Mouse (Mus musculus) midbrain, postnatal 0 days (tissue): ENCODE results near the gene Evc. TPM values are rescaled to one million over a fixed set of nuclear protein-coding genes. Genes with fewer than 3 reads are reported as not detected.

Experiments
- ATAC-seq: fragments of 200-750 bp; cut with Nextera tagmentation; 2 replicates; pipeline ENCODE4 v1.8.0; 2017; ENCODE audit warnings: moderate number of reproducible peaks, mild to moderate bottlenecking, moderate TSS enrichment, moderate library complexity; ENCODE audit not compliant: low FRiP score
- DNase-seq: peaks from one replicate; pipeline ENCODE4 v3.0.0-alpha.2; 2015; ENCODE audit warnings: low spot score
- H3K27ac ChIP-seq: fragments of 300-500 bp; sonication (generic); 2 replicates; pipeline ENCODE4 v1.5.1; 2014; ENCODE audit warnings: low read depth, mild to moderate bottlenecking, low read length, mixed read lengths
- H3K27me3 ChIP-seq: fragments of 300-500 bp; sonication (generic); 2 replicates; pipeline ENCODE4 v1.6.1; 2014; ENCODE audit warnings: low read length, control low read depth, mixed read lengths; ENCODE audit not compliant: insufficient read depth
- H3K36me3 ChIP-seq: fragments of 300-500 bp; sonication (generic); 2 replicates; pipeline ENCODE4 v1.6.1; 2014; ENCODE audit warnings: low read length, control low read depth, mixed read lengths; ENCODE audit not compliant: insufficient read depth
- H3K4me1 ChIP-seq: fragments of 300-500 bp; sonication (generic); 2 replicates; pipeline ENCODE4 v1.6.1; 2014; ENCODE audit warnings: mild to moderate bottlenecking, control low read depth, antibody characterized with exemption, low read length, mixed read lengths; ENCODE audit not compliant: insufficient read depth
- H3K4me2 ChIP-seq: fragments of 300-500 bp; sonication (generic); 2 replicates; pipeline ENCODE4 v1.6.1; 2014; ENCODE audit warnings: low read depth, mild to moderate bottlenecking, low read length, mixed read lengths; ENCODE audit not compliant: poor library complexity, severe bottlenecking
- H3K4me3 ChIP-seq: fragments of 300-500 bp; sonication (generic); 2 replicates; pipeline ENCODE4 v1.5.1; 2014; ENCODE audit warnings: low read depth, mild to moderate bottlenecking, low read length, moderate library complexity
- H3K9ac ChIP-seq: fragments of 300-500 bp; sonication (generic); replicated peaks from 2 replicates; pipeline ENCODE4 v1.6.1; 2014; ENCODE audit warnings: mild to moderate bottlenecking, low read length, moderate library complexity, mixed read lengths; ENCODE audit not compliant: poor library complexity, severe bottlenecking
- H3K9me3 ChIP-seq: fragments of 300-500 bp; sonication (generic); 2 replicates; pipeline ENCODE4 v1.6.1; 2016; ENCODE audit warnings: low read length, control low read depth
- CTCF ChIP-seq: IDR thresholded peaks from 2 replicates; pipeline ENCODE4 v1.5.1; 2016; ENCODE audit warnings: antibody characterized with exemption, mild to moderate bottlenecking
- WGBS: fragments of 180-500 bp; shearing (Covaris S2); extraction: QIAGEN DNeasy Blood & Tissue Kit; methylation state at CpG from one replicate; pipeline ENCODE4 v1.1.7; 2014; 5-methylcytosine and 5-hydroxymethylcytosine counted together
- polyA plus RNA-seq: library from polyadenylated mRNA; unstranded; fragments of >200 nt; fragmentation: Nextera tagmentation; extraction: Ambion mirVana; gene quantifications from 2 replicates; pipeline ENCODE4 v1.2.1, GENCODE M21; 2015
- total RNA-seq: library from RNA; depleted of rRNA; stranded (reverse); fragments of >200 nt; gene quantifications from 2 replicates; pipeline ENCODE4 v1.2.3, GENCODE M21; 2014

The Evc gene
- total and polyA plus RNA-seq, 2 experiments from 2014 or later = 2.8 to 8.3 TPM

- Histone ChIP-seq H3K36me3 (no peaks in the 10 kb centered on the region), H3K27ac (no peak within 1 kb of the TSS), H3K9me3 (no peaks in the 10 kb centered on the region), H3K27me3 (peaks cover 9% of the 10 kb centered on the region; the same call in 1 of the 2 replicates), H3K9ac (peak within 1 kb of the TSS; percentile 26; the same call in 1 of the 2 replicates), H3K4me3 (peak within 1 kb of the TSS; percentile 44), H3K4me2 (peak within 1 kb of the TSS; percentile 88), H3K4me1 (0 out of 2 replicates have a peak, but pooled peaks cover 11% of the 10 kb centered on the region)
- WGBS = under 1% methylated on average over 27 of the region's 27 CpGs
- TF ChIP-seq CTCF = peak; percentile 55
- peak; percentile 66 for DNase-seq
- ATAC-seq = peak; percentile 55
These were observed 1.6 kb upstream of the Evc start, which contains the start of gene Evc2 for GRCm38 (mm10) chr5:37338288-37338687. Gene Evc2, plus strand, starts transcription at chr5:37338499.

GRCm38 (mm10) chr5:37337696-37338095 is 1.0 kb upstream of the Evc start:
- Histone ChIP-seq H3K4me2 (peak overlapping the region; percentile 88), H3K9me3 (no peaks in the 10 kb centered on the region), H3K27me3 (peaks cover 9% of the 10 kb centered on the region; the same call in 1 of the 2 replicates), H3K27ac (no peak overlapping the region), H3K4me3 (no peak overlapping the region), H3K9ac (no peak overlapping the region), H3K4me1 (0 out of 2 replicates have a peak, but pooled peaks cover 11% of the 10 kb centered on the region), H3K36me3 (no peaks in the 10 kb centered on the region)
- DNase-seq (no peak), ATAC-seq (no peak)
- no peak for TF ChIP-seq CTCF
- WGBS = 68% methylated on average over 3 of the region's 3 CpGs

GRCm38 (mm10) chr5:37335061-37335460 is 1.6 kb downstream of the Evc start:
- Histone ChIP-seq H3K9me3 (no peaks in the 10 kb centered on the region), H3K27ac (no peak overlapping the region), H3K36me3 (no peaks in the 10 kb centered on the region), H3K4me3 (no peak overlapping the region), H3K4me2 (no peak overlapping the region), H3K27me3 (peaks cover 9% of the 10 kb centered on the region; the same call in 1 of the 2 replicates), H3K9ac (no peak overlapping the region), H3K4me1 (0 out of 2 replicates have a peak, but pooled peaks cover 11% of the 10 kb centered on the region)
- DNase-seq = no peak
- TF ChIP-seq CTCF = no peak
- no peak for ATAC-seq
- WGBS = 88% methylated on average over 3 of the region's 3 CpGs

GRCm38 (mm10) chr5:37332066-37332465 is 4.6 kb downstream of the Evc start:
- no peaks in the 10 kb centered on the region for H3K9me3 ChIP-seq
- no peak overlapping the region for H3K9ac ChIP-seq
- no peak for TF ChIP-seq CTCF
- H3K4me2 ChIP-seq = no peak overlapping the region
- 82% methylated on average over 4 of the region's 4 CpGs for WGBS
- no peaks in the 10 kb centered on the region for H3K36me3 ChIP-seq
- H3K27me3 ChIP-seq = no peaks in the 10 kb centered on the region
- no peak overlapping the region for H3K27ac ChIP-seq
- ATAC-seq (no peak), DNase-seq (no peak)
- no peak overlapping the region for H3K4me3 ChIP-seq
- H3K4me1 ChIP-seq = no peaks in the 10 kb centered on the region

GRCm38 (mm10) chr5:37331133-37331505 is 5.6 kb downstream of the Evc start:
- DNase-seq (no peak), ATAC-seq (no peak)
- H3K4me2 ChIP-seq = no peak overlapping the region
- H3K27ac ChIP-seq = no peak overlapping the region
- H3K36me3 ChIP-seq = no peaks in the 10 kb centered on the region
- WGBS = 91% methylated on average over 2 of the region's 2 CpGs
- H3K4me1 ChIP-seq = no peaks in the 10 kb centered on the region
- H3K9me3 ChIP-seq = no peaks in the 10 kb centered on the region
- H3K27me3 ChIP-seq = no peaks in the 10 kb centered on the region
- H3K9ac ChIP-seq = no peak overlapping the region
- H3K4me3 ChIP-seq = no peak overlapping the region
- no peak for TF ChIP-seq CTCF

DNA sequence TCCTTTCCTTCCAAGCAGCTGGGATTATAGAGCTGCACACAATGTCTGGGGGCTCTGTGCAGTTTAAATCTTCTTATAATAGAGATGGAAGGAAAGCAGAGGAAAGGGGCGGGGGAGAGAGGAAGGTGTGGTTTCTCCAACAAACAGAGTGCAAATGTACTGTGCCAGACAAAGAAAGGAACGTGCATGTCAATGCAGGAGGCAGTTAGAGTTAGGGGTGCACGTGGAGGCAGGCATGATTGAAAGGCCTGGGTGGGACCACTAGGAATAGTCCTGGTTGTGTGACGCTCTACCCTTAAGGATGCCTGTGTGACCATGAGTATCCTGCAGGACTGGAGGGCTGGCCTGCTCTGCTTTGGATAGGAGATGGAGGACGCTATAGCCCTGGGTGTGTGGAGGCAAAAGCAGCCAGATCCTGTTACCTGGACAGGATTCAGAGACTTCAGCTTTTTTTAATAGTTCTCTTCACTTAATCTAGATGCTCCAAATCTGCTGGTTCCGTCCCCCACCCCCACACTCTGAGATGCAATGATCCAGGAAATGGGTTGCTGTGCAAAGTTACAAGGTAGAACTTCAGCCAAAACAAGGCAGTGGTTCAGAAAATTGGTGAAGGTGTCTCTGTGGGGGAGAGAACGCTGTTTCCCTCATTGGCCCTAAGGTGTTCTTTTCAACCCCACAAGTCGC is 6.1 kb downstream of the Evc start:
- H3K4me2 ChIP-seq = no peak overlapping the region
- H3K27me3 ChIP-seq = no peaks in the 10 kb centered on the region
- no peaks in the 10 kb centered on the region for H3K9me3 ChIP-seq
- WGBS = 85% methylated on average over 8 of the region's 8 CpGs
- no peak overlapping the region for H3K9ac ChIP-seq
- TF ChIP-seq CTCF = no peak
- no peak for ATAC-seq
- H3K36me3 ChIP-seq = no peaks in the 10 kb centered on the region
- DNase-seq = no peak
- no peaks in the 10 kb centered on the region for H3K4me1 ChIP-seq
- no peak overlapping the region for H3K4me3 ChIP-seq
- H3K27ac ChIP-seq = no peak overlapping the region
